In genomic region chr11:15027213-15027612, GRCm38 (mm10) we compare ENCODE assay signal across 25 mouse cellular contexts.
DNase-seq lines count a peak whose midpoint lies in the region; ATAC-seq lines count a peak whose summit lies in the region.
"Had no signal": no experiment of that assay in that cellular context is flagged by ENCODE, and none has a peak within 500 bp of the region (broad histone marks: within the 10 kb centered on the region; RNA-seq: fewer than 3 reads in every experiment).

No protein-coding gene starts in this region.

- H3K4me2 ChIP-seq in forebrain, embryonic 14.5 days (ENCODE audit: low read length): no peak overlapping the region
- no peak overlapping the region for H3K4me2 ChIP-seq in forebrain, embryonic 12.5 days
- H3K4me2 ChIP-seq: heart, embryonic 11.5 days; hindbrain, embryonic 12.5 days; intestine, embryonic 15.5 days had no signal

- H3K4me3 ChIP-seq in forebrain, embryonic 14.5 days (ENCODE audit: low read depth, low read length): no peak overlapping the region
- H3K4me3 ChIP-seq in forebrain, embryonic 12.5 days (replicated peaks): no peak overlapping the region
- H3K4me3 ChIP-seq: gastrocnemius, adult 2 months; hindbrain, embryonic 12.5 days; intestine, embryonic 15.5 days had no signal

- H3K36me3 ChIP-seq in forebrain, embryonic 14.5 days (ENCODE audit: control insufficient read depth, insufficient read depth, low read length): no peaks in the 10 kb centered on the region
- H3K36me3 ChIP-seq in forebrain, embryonic 12.5 days (replicated peaks): no peaks in the 10 kb centered on the region
- H3K36me3 ChIP-seq: G1E; hindbrain, embryonic 12.5 days; intestine, embryonic 15.5 days had no signal

- no peak overlapping the region for H3K27ac ChIP-seq in forebrain, embryonic 14.5 days (ENCODE audit: low read depth, low read length)
- no peak overlapping the region for H3K27ac ChIP-seq in forebrain, embryonic 12.5 days
- H3K27ac ChIP-seq: gastrocnemius, adult 2 months; hindbrain, embryonic 12.5 days; intestine, embryonic 15.5 days had no signal

- H3K9me3 ChIP-seq in forebrain, embryonic 14.5 days (replicated peaks; ENCODE audit: control insufficient read depth, low read length): no peaks in the 10 kb centered on the region
- H3K9me3 ChIP-seq in forebrain, embryonic 12.5 days: no peaks in the 10 kb centered on the region
- H3K9me3 ChIP-seq: G1E; hindbrain, embryonic 12.5 days; intestine, embryonic 15.5 days had no signal

- peak; percentile 29; the same call in 1 of the 2 replicates for ATAC-seq in forebrain, embryonic 14.5 days
- ATAC-seq in forebrain, embryonic 12.5 days (ENCODE audit: low FRiP score): no peak
- ATAC-seq: hindbrain, embryonic 16.5 days; intestine, embryonic 15.5 days; Patski had no signal

- DNase-seq in forebrain, embryonic 14.5 days (ENCODE audit: low spot score): peak; percentile 45
- peak; percentile 24 for DNase-seq in brain, adult 2 months (ENCODE audit: low read depth, low spot score)
- peak; percentile 6 for DNase-seq in brain, embryonic 18.5 days (ENCODE audit: low read depth, low spot score)
- peak; percentile 28 for DNase-seq in telencephalon, adult 2 months (ENCODE audit: low read depth, low spot score)
- DNase-seq in lung, postnatal 25 days (ENCODE audit: low spot score): no peak
- no peak for DNase-seq in cerebellum, adult 11-12 months
- DNase-seq: adrenal gland, adult 2 months; adrenal gland, postnatal 14 days; B cell, adult 2 months; cerebellum, adult 11 months; cerebellum, adult 8-10 months; cerebellum, postnatal 14 days; gastrocnemius, adult 2 months; gastrocnemius, postnatal 14 days; heart, adult 11 months; kidney, adult 11 months; kidney, adult 8-10 months had no signal

- H3K27me3 ChIP-seq in forebrain, embryonic 14.5 days (replicated peaks; ENCODE audit: control insufficient read depth, insufficient read depth, low read length): no peaks in the 10 kb centered on the region
- H3K27me3 ChIP-seq in forebrain, embryonic 12.5 days: no peaks in the 10 kb centered on the region
- H3K27me3 ChIP-seq: CH12.LX; hindbrain, embryonic 12.5 days; intestine, embryonic 15.5 days; Patski had no signal

- H3K9ac ChIP-seq in forebrain, embryonic 14.5 days (ENCODE audit: low read length): no peak overlapping the region
- no peak overlapping the region for H3K9ac ChIP-seq in forebrain, embryonic 12.5 days
- H3K9ac ChIP-seq: hindbrain, embryonic 12.5 days; intestine, embryonic 15.5 days had no signal

- H3K4me1 ChIP-seq in forebrain, embryonic 14.5 days (ENCODE audit: control insufficient read depth, insufficient read depth, low read length): no peaks in the 10 kb centered on the region
- H3K4me1 ChIP-seq in forebrain, embryonic 12.5 days: no peaks in the 10 kb centered on the region
- H3K4me1 ChIP-seq: hindbrain, embryonic 12.5 days; intestine, embryonic 15.5 days had no signal

- 77% methylated on average over 2 of the region's 2 CpGs for WGBS in forebrain, embryonic 14.5 days
- WGBS in forebrain, embryonic 12.5 days: 95% methylated on average over 2 of the region's 2 CpGs

Comparison
In these comparisons a context has a peak if more than half of its experiments do, and no peak if none do; other contexts are left out.
1. DNase-seq: peak in forebrain, embryonic 14.5 days (single experiment), brain, adult 2 months (single experiment), brain, embryonic 18.5 days (single experiment) and telencephalon, adult 2 months (single experiment); none in lung, postnatal 25 days (single experiment) and cerebellum, adult 11-12 months (single experiment).